Mouse (Mus musculus): ENCODE measurements at regions not wholly inside any gene's neighbourhood (a gene's known extent, or its start where the extent isn't known, plus 50 kb on each side); places are given as distances from the start of the nearest gene placed in this dataset.
"Not testable (repeated sequence)": the region's sequence is repeated elsewhere in the genome, so short reads cannot be mapped to it uniquely, and the experiment has no call there.

DNA sequence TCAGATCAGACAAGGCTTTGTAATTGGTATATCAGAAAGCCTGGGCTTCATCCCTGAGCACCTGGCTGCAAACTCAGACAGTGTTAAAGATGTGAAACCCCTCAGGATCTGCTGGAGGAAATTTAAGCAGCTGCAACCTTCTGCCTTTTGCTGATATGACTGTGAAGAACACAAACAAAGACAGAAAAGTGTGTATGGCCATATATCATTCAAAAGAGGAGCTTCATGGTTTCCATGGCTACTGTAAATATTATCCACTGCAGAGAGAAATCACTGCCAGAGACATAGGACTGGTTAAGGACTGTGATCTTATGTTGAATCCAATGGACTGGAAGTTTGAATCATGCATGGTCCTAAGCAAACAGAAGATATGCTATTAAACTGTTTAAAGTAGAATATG lies 402.6 kb upstream of the Ercc4 start:
- no peak overlapping the region for H3K27ac ChIP-seq
- no peak overlapping the region for H3K9ac ChIP-seq
- no peaks in the 10 kb centered on the region for H3K9me3 ChIP-seq
- H3K4me3 ChIP-seq = no peak overlapping the region
- no peak for ATAC-seq (ENCODE audit: low FRiP score)
- no peaks in the 10 kb centered on the region for H3K4me1 ChIP-seq (replicated peaks)
- H3K4me2 ChIP-seq = no peak overlapping the region
- no peaks in the 10 kb centered on the region for H3K27me3 ChIP-seq
- no peaks in the 10 kb centered on the region for H3K36me3 ChIP-seq

DNA sequence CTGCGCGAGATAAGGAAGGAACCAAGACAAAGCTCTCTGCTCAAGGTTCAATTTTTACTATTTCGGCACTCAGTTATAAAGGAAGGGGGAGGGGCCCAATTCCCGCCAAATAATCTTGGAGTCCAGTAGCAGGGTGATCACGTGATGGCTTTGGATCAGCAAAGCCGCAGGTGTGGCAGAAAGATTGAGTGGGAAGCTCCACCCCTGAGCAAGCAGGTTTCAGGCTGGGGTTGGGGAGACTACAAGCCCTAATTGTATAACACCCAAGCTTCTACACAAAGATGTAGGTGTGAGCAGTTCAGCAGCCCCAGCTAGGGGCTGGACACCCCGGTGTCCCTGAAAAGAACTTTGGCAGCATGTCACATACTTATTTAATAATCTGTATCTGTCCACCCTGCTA lies 388.1 kb upstream of the Ercc4 start:
- not testable (repeated sequence) for H3K36me3 ChIP-seq; H3K4me3 ChIP-seq; H3K4me1 ChIP-seq (replicated peaks); H3K4me2 ChIP-seq; H3K9me3 ChIP-seq; ATAC-seq (ENCODE audit: low FRiP score); H3K27ac ChIP-seq; H3K9ac ChIP-seq; H3K27me3 ChIP-seq
- WGBS = 92% methylated on average over 7 of the region's 7 CpGs

DNA sequence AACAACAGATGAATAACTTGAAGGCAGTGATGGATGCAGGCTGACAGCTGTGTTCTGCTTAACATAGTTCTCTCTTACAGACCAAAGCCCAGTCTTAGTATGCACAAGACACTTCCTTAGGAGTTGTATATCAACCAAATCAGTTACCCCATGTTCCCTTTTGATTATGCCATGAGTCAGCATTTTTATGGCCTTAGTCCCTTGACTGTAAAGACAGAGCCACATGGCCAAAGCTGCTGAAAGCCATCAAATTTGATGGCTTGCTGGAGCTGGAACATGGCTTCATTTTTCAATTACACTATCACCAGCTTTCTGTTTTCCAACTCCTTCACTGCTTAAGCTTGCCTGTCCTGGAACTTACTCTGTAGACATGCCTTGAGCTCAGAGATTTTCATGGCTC lies 383.4 kb upstream of the Ercc4 start:
- H3K27me3 ChIP-seq = no peaks in the 10 kb centered on the region
- H3K4me3 ChIP-seq = no peak overlapping the region
- no peak overlapping the region for H3K27ac ChIP-seq
- H3K4me2 ChIP-seq = no peak overlapping the region
- no peak overlapping the region for H3K9ac ChIP-seq
- H3K36me3 ChIP-seq = no peaks in the 10 kb centered on the region
- H3K4me1 ChIP-seq (replicated peaks) = no peaks in the 10 kb centered on the region
- no peaks in the 10 kb centered on the region for H3K9me3 ChIP-seq
- no peak for ATAC-seq (ENCODE audit: low FRiP score)

DNA sequence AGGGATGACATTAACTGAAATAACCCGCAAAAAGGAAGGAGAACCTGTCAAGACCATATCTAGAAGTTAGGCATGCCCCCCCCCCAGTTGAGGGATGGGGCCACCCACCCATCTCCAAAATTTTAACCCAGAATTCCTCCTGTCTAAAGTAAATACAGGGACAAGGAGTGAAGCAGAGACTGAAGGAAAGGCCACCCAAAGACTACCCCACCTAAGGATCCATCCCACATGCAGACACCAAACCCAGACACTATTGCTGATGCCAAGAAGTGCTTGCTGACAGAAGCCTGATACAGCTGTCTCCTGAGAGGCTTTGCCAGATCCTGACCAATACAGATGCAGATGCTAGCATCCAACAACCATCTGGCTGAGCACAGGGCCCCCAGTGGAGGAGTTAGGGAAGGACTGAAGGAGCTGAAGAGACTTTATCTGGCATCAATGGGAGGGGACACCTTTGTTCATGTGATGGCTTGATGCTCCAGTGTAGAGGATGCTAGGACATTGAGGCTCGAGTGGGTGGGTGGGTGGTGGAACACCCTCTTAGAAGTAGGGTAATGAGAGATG lies 379.2 kb upstream of the Ercc4 start:
- not testable (repeated sequence) for H3K4me2 ChIP-seq; H3K4me3 ChIP-seq; ATAC-seq (ENCODE audit: low FRiP score); H3K9ac ChIP-seq; H3K27me3 ChIP-seq; H3K4me1 ChIP-seq (replicated peaks); H3K36me3 ChIP-seq; H3K9me3 ChIP-seq; H3K27ac ChIP-seq
- 87% methylated on average over 2 of the region's 2 CpGs for WGBS

DNA sequence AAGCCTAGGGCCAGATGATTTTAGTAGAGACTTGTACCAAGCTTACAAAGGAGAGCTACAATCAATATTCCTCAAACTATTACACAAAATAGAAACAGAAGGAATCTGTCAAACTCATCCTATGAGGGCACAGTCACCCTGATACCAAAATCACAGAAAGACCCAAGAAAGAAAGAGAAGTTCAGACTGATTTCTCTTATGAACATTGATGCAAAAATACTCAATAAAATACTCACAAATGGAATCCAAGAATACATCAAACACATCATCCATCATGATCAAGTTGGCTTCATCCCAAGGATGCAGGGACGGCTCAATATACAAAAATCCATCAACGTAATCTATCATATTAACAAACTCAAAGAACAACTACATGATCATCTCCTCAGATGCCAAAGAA lies 377.9 kb upstream of the Ercc4 start:
- Histone ChIP-seq H3K4me1 (replicated peaks) (no peaks in the 10 kb centered on the region), H3K4me3 (no peak overlapping the region), H3K4me2 (no peak overlapping the region), H3K27me3 (no peaks in the 10 kb centered on the region), H3K36me3 (no peaks in the 10 kb centered on the region), H3K9me3 (no peaks in the 10 kb centered on the region), H3K9ac (no peak overlapping the region), H3K27ac (no peak overlapping the region)
- 89% methylated on average over 2 of the region's 2 CpGs for WGBS
- ATAC-seq (ENCODE audit: low FRiP score) = no peak

DNA sequence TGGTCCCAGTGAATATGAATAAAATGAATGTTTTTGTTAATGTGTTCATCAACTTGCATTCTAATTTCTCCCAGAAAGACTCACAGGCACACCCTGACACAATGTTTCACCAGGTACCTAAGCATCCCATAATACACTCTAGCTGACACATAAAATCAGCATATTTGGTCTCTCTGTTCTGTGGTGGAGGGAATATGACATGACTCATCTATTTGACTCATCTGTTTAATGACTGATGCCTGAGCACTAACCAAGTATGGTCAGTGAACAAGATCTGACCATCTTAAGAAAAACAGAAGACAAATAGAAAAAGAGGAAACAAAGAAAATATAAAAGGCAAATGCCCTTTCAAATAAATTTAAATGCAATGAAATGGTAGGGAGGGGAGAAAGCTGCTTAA lies 367.0 kb upstream of the Ercc4 start:
- Histone ChIP-seq H3K4me3 (no peak overlapping the region), H3K27ac (no peak overlapping the region), H3K27me3 (no peaks in the 10 kb centered on the region), H3K9me3 (no peaks in the 10 kb centered on the region), H3K4me1 (replicated peaks) (no peaks in the 10 kb centered on the region), H3K9ac (no peak overlapping the region), H3K36me3 (no peaks in the 10 kb centered on the region), H3K4me2 (no peak overlapping the region)
- ATAC-seq (ENCODE audit: low FRiP score) = no peak

DNA sequence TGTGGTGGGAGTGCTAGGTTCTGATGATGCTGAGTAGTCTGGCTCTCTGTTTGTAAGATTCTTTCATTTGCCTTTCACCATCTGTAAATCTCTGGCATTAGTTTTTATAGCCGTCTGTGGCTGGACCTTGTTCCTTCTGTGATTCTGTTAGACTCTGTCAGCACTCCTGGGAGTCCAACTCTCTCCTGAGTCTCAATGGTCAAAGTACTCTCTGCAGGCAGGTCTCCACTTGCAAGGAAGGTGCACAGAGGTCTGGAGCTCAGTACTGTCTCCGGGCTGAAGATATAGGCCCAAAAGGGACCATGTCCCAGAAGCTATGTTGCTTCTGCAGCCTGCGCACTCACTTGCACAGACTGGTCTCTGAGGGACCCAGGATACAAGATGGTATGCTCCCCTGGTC lies 356.3 kb upstream of the Ercc4 start:
- Histone ChIP-seq H3K4me2 (no peak overlapping the region), H3K4me1 (replicated peaks) (no peaks in the 10 kb centered on the region), H3K9ac (no peak overlapping the region), H3K9me3 (no peaks in the 10 kb centered on the region), H3K27ac (no peak overlapping the region), H3K36me3 (no peaks in the 10 kb centered on the region), H3K27me3 (no peaks in the 10 kb centered on the region), H3K4me3 (no peak overlapping the region)
- ATAC-seq (ENCODE audit: low FRiP score) = no peak
- WGBS = 95% methylated on average over 3 of the region's 3 CpGs

DNA sequence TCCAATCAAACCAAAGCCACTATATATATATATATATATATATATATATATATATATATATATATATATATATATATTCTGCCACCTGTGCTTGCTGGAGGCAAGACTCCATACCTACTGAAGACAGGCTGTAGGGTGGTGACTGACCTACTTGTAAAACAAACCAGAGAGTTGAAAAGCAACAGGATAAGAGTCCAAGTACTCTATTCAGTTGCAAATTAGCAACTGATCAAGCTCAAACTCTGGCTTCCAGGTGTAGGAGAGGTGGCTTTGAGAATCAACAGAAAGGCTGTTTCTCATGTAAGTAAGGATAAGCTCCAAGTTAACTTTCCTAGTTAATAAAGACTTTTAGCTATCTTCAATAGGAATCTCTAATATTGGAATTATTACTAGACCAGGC lies 355.1 kb upstream of the Ercc4 start:
- H3K36me3 ChIP-seq = no peaks in the 10 kb centered on the region
- H3K4me2 ChIP-seq = no peak overlapping the region
- H3K9ac ChIP-seq = no peak overlapping the region
- no peak overlapping the region for H3K27ac ChIP-seq
- H3K4me3 ChIP-seq = no peak overlapping the region
- ATAC-seq (ENCODE audit: low FRiP score) = no peak
- no peaks in the 10 kb centered on the region for H3K27me3 ChIP-seq
- H3K9me3 ChIP-seq = no peaks in the 10 kb centered on the region
- H3K4me1 ChIP-seq (replicated peaks) = no peaks in the 10 kb centered on the region

DNA sequence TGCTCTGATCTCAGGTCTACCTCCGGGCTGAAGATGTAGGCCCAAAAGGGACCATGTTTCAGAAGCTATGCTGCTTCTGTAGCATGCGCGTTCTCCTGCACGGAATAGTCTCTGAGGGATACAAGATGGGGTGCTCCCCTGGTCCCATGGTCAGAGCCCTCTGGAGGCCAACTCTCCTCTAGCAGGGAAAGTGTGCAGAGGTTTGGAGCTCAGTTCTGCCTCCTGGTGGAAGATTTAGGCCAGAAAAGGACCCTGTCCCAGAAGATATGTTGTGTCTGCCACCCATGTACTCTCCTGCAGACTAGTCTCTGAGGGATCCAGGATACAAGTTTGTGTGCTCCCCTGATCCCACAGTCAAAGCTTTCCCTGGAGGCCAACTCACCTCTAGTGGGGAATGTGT lies 350.9 kb upstream of the Ercc4 start:
- Histone ChIP-seq H3K9me3 (no peaks in the 10 kb centered on the region), H3K27me3 (no peaks in the 10 kb centered on the region), H3K9ac (no peak overlapping the region), H3K27ac (no peak overlapping the region), H3K4me1 (replicated peaks) (no peaks in the 10 kb centered on the region), H3K4me3 (no peak overlapping the region), H3K36me3 (no peaks in the 10 kb centered on the region), H3K4me2 (no peak overlapping the region)
- ATAC-seq (ENCODE audit: low FRiP score) = no peak
- WGBS = 91% methylated on average over 4 of the region's 4 CpGs

DNA sequence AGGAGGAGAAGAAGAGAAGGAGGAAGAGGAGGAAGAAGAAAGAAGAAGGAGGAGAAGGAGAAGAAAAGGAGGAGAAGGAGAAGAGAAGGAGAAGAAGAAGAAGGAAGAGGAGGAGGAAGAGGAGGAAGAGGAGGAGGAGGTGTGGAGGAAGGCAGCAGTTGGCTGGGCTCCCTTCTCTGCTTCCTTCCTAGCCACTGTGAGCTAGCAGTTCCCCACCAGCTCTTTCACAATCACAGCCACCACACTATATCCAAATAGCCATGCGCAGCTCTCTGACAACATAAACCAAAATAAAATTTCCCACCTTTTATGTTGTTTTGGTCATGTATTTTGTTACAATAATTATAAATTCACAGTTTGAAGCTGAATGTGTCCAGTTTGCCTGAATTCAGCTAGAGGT lies 345.3 kb upstream of the Ercc4 start:
- H3K4me2 ChIP-seq = no peak overlapping the region
- no peak overlapping the region for H3K9ac ChIP-seq
- no peak for ATAC-seq (ENCODE audit: low FRiP score)
- no peaks in the 10 kb centered on the region for H3K4me1 ChIP-seq (replicated peaks)
- H3K36me3 ChIP-seq = no peaks in the 10 kb centered on the region
- H3K4me3 ChIP-seq = no peak overlapping the region
- no peak overlapping the region for H3K27ac ChIP-seq
- WGBS = 100% methylated on average over 1 of the region's 1 CpGs
- no peaks in the 10 kb centered on the region for H3K27me3 ChIP-seq
- no peaks in the 10 kb centered on the region for H3K9me3 ChIP-seq

DNA sequence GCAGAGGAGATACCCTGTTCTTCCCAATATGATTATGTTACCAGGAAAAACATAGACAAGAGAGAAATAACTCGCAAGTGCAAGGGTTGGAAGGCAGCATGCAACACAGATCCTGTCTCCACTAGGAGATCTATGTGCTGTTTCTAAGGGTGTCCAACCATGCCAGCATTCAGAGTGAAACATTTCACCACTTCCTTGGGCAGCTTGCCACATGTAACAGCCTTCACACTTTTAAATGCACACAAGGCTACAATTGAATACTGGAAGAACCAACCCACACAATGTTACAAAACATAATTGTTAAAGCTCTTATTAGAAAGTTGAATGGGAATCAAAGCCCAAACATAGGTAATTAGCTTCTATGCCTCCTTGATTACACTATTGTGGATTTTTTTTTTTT lies 344.9 kb upstream of the Ercc4 start:
- no peak for ATAC-seq (ENCODE audit: low FRiP score)
- H3K4me3 ChIP-seq = no peak overlapping the region

DNA sequence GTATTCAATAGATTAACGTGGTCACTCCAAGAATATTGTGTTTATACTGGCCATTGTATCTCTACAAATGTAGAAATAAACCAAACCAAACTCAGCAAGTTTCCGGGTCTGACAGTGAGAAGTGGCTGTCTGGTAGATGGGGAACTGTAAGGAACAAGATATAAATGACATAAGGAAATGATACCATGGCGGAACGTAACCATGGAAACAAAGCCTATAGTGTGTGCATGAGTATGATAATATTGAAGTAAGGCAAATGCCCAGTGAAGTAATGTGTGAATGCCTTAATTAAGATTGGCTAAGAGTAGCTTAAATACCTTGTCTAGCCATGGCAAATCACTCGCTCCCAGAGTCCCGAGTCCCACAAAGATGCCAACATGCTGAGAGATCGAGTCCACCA lies 342.6 kb upstream of the Ercc4 start:
- no peaks in the 10 kb centered on the region for H3K4me1 ChIP-seq (replicated peaks)
- H3K9ac ChIP-seq = no peak overlapping the region
- H3K4me2 ChIP-seq = no peak overlapping the region
- no peaks in the 10 kb centered on the region for H3K36me3 ChIP-seq
- H3K27me3 ChIP-seq = no peaks in the 10 kb centered on the region
- H3K4me3 ChIP-seq = no peak overlapping the region
- H3K27ac ChIP-seq = no peak overlapping the region
- ATAC-seq (ENCODE audit: low FRiP score) = no peak
- no peaks in the 10 kb centered on the region for H3K9me3 ChIP-seq
- WGBS = 92% methylated on average over 7 of the region's 7 CpGs

More for the DNA sequence above, 344.9 kb upstream of the Ercc4 start:
- Histone ChIP-seq H3K4me2 (no peak overlapping the region), H3K36me3 (no peaks in the 10 kb centered on the region), H3K9me3 (no peaks in the 10 kb centered on the region), H3K4me1 (replicated peaks) (no peaks in the 10 kb centered on the region), H3K27me3 (no peaks in the 10 kb centered on the region), H3K27ac (no peak overlapping the region), H3K9ac (no peak overlapping the region)
- 86% methylated on average over 1 of the region's 1 CpGs for WGBS

DNA sequence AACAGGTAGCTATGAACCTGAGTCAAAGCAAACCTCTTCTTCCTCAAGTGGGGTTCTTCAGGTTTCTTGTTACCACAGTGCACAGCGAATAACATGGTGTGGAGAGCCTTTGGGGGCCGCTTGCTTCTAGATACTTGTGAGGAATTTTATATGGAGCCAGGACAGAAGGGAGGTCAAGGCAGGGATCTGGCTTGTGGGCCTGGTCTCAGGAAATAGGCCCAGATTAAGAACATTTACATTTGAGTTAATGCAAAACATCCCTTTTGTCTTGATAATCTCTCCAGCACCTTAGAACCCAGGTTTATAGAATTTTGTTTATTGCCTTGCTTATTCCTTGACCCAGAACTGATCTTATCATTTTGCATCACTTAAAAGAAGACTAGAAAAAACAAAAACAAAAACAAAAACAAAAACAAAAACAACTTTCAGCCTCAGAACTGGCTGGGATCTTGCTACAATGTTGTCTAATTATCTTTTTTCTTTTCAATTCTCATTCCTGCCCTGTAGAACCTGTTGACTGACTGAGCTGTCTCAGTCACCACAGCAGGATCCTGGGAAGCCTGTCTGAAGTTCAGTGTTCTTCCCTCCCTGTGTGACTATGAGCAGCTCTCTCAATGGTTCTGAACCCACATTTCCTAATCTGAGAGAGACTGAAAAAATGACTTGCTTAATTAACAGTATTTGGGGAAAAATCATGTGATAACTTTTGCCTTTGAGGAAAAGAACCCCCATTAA lies 341.2 kb upstream of the Ercc4 start:
- WGBS = 84% methylated on average over 2 of the region's 2 CpGs
- ATAC-seq (ENCODE audit: low FRiP score) = no peak
- Histone ChIP-seq H3K9ac (no peak overlapping the region), H3K4me1 (replicated peaks) (no peaks in the 10 kb centered on the region), H3K36me3 (no peaks in the 10 kb centered on the region), H3K27ac (no peak overlapping the region), H3K4me3 (no peak overlapping the region), H3K9me3 (no peaks in the 10 kb centered on the region), H3K4me2 (no peak overlapping the region), H3K27me3 (no peaks in the 10 kb centered on the region)
